Mouse (Mus musculus) retina, embryonic 14.5 days (tissue): ENCODE results near the gene Itgb3.

ENCODE experiments used
- DNase-seq: peaks from one replicate; pipeline ENCODE4 v3.0.0-alpha.2; 2015; ENCODE audit warnings: low spot score

Itgb3 gene

GRCm38 (mm10) chr11:104622040-104622962 lies 14.5 kb downstream of the Itgb3 start:
- DNase-seq = no peak

- no peak for DNase-seq
These were observed 17.1 kb downstream of the Itgb3 start for GRCm38 (mm10) chr11:104624791-104625391.

- no peak for DNase-seq
These were observed 17.9 kb downstream of the Itgb3 start for GRCm38 (mm10) chr11:104625453-104626402.

- DNase-seq = no peak
These were observed 18.8 kb downstream of the Itgb3 start for GRCm38 (mm10) chr11:104626635-104627034.

GRCm38 (mm10) chr11:104627616-104628301 lies 20.0 kb downstream of the Itgb3 start:
- no peak for DNase-seq

GRCm38 (mm10) chr11:104628566-104628965 lies 20.8 kb downstream of the Itgb3 start:
- no peak for DNase-seq

GRCm38 (mm10) chr11:104630185-104630835 lies 22.5 kb downstream of the Itgb3 start:
- DNase-seq = no peak

- DNase-seq = no peak
These were observed 23.5 kb downstream of the Itgb3 start for GRCm38 (mm10) chr11:104631306-104631705.

GRCm38 (mm10) chr11:104637010-104637409 lies 29.2 kb downstream of the Itgb3 start:
- no peak for DNase-seq

- DNase-seq = no peak
These were observed 30.2 kb downstream of the Itgb3 start for GRCm38 (mm10) chr11:104638006-104638405.

GRCm38 (mm10) chr11:104638906-104639305 lies 31.1 kb downstream of the Itgb3 start:
- no peak for DNase-seq

GRCm38 (mm10) chr11:104639634-104640033 lies 31.8 kb downstream of the Itgb3 start:
- DNase-seq = no peak

- DNase-seq = no peak
These were observed 33.1 kb downstream of the Itgb3 start for GRCm38 (mm10) chr11:104640894-104641293.

GRCm38 (mm10) chr11:104643236-104643635 lies 35.4 kb downstream of the Itgb3 start:
- DNase-seq = no peak

- no peak for DNase-seq
These were observed 37.6 kb downstream of the Itgb3 start for GRCm38 (mm10) chr11:104645402-104645801.

GRCm38 (mm10) chr11:104646173-104646572 lies 38.4 kb downstream of the Itgb3 start:
- DNase-seq = no peak

GRCm38 (mm10) chr11:104646611-104647010 lies 38.8 kb downstream of the Itgb3 start:
- DNase-seq = no peak

GRCm38 (mm10) chr11:104647188-104647867 lies 39.5 kb downstream of the Itgb3 start:
- DNase-seq = no peak

- no peak for DNase-seq
These were observed 40.8 kb downstream of the Itgb3 start for GRCm38 (mm10) chr11:104648571-104648970.

GRCm38 (mm10) chr11:104660599-104660998 lies 52.8 kb downstream of the Itgb3 start:
- DNase-seq = no peak
